Mouse (Mus musculus) E14TG2a.4 (cell line): ENCODE measurements around the gene Psma4.

ENCODE experiments used
- CTCF ChIP-seq: conservative IDR thresholded peaks from 2 replicates; pipeline ENCODE4 v1.5.1; 2014; ENCODE audit warnings: low read length
- NANOG ChIP-seq: IDR thresholded peaks from 2 replicates; pipeline ENCODE4 v1.6.1; 2014; ENCODE audit warnings: borderline replicate concordance, low read length, mixed read lengths

DNA sequence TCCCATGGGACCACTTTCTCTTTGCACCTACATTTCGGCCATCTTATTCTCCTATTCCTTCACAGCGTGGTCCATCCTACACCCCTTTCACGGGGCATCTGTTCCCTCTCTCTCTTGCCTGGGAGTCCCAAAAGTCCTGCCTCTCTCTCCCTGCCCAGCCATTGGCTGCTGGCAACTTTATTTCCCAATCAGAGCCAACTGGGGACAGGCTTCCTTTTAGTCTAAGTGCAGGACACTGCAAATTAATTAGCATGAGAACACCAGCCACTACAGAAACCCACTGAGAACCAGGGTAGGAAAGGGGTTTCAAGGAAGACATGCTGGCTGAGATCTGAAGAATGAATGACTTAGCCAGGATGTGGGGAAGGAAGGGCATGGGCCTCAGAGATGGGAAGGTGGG, 43.8 kb downstream of the Psma4 start:
- TF ChIP-seq CTCF (no peak), NANOG (no peak)
